Mouse (Mus musculus) A20 (cell line): ENCODE measurements around the gene Wfikkn2.
"Not testable (repeated sequence)": the region's sequence is repeated elsewhere in the genome, so short reads cannot be mapped to it uniquely, and the experiment has no call there.

Experiments used
- DNase-seq: peaks from one replicate; pipeline ENCODE4 v3.0.0-alpha.2; 2011; ENCODE audit warnings: low read depth, low spot score

Gene Wfikkn2

DNA sequence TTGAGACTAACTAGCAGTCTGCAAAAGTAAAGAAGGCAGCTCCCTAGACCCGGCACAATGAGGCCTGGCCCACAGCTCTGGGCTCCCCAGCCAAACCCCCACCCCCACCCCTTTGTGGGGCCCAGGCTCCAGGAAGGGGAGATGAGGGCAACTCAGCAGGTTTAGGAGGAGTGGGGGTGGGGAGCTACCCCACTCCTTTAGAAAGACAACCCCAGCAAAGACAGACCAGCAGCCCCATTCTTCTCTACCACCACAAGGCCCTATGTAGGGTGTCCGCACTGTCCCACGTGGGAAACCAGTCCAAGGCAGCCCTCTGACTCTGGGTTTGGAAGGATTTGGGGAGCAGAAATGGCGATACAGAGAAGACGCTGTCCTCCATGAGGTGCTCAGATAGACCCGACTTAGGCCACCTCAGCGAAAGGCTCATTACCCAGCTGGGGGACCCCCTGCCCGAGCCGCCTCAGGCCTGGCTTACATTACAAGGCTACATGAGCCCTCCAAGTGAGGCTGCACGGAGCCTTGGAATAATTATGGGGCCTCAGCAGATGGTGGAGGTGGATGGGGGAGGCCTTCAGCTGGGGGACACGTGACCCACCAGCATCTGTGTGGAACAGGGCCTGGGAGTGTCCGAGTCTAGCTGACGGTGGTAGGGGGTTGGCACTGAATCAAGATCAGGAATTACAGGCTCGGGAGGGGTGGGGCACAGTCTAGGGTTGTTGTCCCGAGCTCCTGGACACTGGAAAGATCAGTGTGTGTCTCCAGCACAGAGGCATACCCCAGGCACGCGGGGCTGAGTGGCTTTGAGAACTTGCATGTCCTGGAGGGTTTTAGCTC, at the start of gene Wfikkn2:
Wfikkn2 (minus strand) TSS at position 51 of the 834 bp plus-strand sequence.
- no peak for DNase-seq

DNA sequence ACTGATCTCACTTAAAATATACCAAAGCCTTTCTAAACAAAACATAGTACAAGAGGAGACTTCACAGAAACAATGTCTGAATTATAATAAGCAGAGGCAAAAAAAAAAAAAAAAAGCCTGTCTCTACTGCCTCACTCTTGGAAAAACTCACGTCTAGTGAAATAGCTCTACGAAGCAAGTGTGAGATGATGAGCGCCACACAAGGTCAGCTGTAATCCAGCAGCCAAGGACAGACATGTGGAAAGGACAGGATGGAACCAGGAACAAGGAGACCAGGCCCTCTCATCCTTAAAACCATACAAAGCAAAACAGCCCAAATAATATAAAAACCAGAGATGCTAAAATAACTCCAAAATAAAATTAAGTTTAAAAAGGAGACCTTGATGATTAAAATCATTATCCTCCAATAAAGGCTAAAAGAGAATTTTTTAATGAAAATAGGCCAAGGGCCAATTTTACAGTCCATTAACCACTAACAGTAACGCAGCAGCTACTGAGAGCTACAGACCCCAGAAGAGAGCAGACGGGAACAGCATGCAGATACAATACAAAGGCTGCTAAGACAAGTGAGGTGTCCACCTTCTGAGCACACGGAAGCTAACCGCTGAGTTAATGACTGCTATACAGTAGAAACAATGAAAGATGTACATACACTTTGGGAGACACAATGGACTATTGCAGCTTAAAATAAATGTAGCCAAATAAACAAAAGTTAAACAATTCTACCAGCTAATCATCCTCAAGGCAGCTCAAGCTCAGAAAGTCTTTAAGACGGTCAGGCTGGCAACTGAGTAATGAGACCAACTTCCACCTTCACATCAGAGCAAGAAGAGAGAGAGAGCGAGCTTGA, 49.4 kb upstream of the Wfikkn2 start:
- DNase-seq, result no peak

DNA sequence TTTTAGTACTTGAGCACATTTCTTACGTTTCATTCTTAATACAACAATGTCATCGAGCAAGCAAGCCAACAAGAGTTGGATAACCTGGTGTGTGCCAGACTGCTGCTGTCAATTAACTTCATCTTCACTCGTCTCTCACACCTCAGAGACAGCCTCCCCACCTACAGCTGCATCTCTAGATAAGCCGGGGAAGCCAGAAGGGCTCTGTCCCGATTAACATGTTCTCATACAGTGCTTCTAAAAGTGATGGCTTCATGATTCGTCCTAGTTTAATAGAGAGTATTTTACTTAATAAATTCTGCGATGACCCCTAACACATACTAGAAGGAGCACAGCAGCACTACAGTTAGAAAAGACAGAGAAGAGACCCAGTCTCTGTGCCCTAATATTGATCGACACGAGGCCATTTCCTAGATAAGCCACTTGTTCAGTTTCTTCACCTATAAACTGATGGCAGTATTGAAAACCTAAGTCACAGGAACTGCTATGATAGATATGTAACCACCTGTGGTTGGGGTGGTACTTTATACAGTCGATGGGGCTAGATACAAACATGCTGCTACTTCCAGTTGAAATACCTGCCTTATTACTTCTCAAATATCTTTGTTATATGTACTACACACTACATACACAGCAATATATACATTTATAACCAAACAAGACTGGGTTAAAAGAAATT, 44.4 kb upstream of the Wfikkn2 start:
- no peak for DNase-seq

DNA sequence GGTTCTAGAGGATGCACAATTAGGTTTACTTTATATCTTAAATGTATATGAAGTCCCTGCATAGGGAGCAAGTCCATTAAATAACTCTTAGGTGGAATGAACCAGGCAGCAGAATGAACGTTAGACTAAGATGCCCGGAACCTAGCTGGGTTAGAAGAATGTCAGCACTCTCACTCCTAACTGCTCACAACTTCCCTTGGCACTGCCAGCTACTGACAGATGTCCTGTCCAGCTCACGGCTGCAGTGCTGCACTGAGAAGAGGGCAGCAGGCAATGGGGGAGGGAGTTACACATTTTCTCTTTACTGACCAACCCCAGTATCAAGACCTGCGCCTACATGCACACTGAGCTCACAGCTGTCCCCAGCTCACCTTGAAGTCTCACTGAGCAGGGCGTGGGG, 41.3 kb upstream of the Wfikkn2 start:
- no peak for DNase-seq

DNA sequence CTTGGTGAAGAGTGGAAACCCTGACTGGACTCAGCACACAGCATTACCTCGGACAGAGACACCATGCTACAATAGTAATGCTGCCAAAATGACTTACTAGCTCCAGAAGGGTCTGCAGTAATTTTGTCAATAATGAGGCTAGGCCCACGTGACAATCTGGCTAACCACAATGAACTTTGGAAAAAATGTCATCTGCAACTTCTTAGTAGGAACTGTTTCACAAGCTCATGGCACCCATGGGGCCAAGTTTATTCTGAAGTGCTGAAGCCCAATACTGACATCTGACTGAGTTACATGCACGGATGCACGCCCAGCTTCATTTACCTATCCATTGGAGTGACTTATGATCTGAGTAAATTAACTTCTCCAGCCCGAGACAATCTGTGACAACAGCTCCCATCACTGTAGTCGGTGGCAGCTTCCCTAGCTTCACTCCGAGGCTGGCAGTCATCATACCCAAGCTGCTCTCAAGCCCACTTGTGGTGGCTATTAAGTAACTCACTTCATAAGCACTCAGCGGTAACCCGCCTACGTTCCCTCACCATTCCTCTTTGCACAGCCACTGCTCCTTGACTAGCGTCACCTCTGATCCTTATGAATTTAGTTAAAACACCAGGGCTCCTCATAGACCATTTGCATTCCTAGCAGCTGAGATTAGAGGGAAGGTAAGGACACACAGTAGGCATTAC, 40.2 kb upstream of the Wfikkn2 start:
- DNase-seq, result no peak

DNA sequence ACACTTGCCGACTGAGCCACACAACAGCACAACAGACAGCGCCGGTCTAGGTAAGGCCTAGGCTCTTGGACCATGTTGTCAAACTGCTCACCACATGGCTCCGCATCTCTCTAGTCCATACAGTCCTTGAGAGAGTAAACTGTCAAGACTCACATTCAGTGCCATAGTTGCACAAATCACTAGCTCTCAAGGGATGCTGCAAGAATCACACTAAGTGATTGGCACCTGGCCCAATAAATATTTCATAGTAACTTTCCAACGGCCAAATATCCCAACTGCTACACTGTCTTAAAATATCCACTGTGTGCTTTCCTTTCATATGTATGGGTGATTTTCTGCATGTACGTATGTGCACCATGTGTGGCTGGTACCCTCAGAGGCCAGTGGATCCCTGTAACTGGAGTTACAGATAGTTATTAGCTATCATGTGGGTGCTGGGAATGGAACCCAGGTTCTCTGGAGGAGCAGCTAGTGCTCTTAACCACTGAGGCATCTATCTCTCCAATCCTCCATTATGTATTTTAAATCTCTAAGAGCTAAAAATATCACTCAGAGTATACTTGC, 37.8 kb upstream of the Wfikkn2 start:
- DNase-seq, result no peak

DNA sequence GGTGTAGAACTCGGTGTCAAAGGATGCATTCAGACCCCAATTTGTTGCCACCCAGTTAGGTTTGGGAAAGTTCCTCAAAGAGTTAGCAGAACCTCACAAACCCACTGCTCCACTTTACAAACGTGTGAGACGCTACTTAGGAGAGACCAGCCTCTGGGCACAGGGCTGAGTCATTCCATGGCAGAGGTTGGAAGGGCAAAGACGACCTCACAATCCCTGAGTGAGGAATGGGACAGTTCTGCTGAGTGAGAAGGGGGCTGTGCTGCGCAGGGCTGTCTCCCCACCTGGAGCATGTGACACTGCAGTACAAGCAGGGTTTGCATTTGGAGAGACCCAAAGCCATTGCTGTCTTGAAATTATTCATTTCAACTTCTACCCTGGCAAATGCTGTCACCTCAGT, 36.5 kb upstream of the Wfikkn2 start:
- no peak for DNase-seq

DNA sequence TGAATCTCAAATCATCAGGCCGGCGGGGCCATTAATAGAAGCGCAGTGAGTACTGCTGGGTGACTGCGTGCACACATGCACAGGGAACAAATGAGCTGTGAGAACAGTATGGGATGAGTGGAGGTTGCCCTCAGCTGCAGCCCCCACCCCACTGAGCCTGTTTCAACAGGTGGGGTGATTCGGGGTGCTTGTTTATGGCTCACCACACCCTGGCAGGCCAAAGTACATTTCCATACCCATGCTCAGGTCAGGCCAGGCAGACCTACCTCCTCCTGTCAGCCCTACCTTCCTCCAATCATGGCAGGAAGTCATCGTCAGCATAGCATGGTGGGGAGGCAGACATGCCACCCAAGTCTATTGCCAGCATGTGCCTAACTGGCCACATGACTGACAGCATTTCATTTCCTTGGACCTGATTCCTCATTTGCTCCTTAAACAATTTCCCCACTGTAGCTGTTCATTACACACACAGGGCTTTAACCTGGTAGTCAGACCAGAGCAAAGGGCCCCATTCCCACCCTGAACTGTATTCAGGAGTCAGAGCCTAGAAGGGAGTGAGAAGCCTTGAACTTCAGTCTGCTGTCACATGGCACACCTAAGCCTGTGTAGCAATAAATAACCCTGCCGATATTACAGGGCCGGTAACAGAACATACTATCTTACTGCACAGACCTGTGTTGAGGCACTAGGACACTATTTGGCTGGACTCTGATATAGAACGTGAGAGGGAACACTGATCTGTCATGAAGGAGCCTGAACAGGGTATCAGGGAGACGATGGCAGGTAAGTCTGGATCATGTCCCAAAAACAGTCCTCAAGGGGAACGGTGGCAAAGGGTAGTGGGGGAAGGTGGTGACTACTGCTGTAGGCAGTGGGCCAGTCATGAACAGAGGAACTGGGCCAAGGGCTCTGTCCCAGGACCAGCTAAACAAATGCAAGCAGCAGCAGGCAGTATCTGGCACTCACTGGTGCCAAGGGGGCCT, 35.7 kb upstream of the Wfikkn2 start, which contains the start of gene Gm21885:
Gm21885 (plus strand) TSS at position 675 of the 983 bp plus-strand sequence.
- no peak for DNase-seq

DNA sequence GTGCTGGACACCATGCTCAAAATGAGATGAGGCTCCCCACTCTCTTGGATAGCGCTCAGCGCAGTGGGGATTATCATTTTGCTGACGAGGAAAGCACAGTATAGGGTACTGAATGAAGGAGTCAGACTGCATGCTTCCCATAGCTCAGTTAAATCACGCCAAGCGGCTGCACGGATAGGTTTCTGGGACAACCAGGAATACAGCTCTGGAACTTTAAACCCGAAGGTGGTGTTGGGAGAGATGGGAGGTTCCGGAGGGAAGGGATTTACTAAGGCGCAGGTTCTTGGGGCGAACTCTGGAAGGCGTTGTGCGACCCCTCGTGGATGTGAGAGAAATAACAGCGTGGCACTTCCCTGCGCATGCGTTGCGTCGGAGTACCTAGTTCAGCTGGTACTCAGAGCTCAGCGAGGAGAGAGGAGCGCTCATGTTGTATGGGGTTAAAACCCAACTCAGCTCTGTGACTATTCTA, 31.1 kb upstream of the Wfikkn2 start:
- DNase-seq, result peak; percentile 88

DNA sequence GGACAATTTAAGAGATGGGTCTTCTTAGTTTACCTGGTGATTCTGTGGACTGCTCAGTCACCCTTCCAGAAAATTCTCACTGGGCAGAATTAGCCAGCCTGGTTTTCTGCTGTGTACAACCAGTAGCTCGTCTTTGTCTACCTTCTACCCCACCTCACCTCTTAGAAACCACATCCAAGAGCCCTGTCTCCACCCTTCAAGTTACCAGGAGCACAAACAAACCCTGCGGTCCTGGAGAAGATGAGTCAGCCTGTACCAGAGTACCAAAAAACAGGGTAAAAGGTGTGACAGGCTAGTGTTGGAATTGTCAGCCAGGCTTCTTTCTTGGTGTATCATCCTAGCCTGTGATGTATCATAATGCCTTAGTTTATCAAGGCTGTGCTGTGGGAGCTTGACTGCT, 29.9 kb upstream of the Wfikkn2 start:
- no peak for DNase-seq

DNA sequence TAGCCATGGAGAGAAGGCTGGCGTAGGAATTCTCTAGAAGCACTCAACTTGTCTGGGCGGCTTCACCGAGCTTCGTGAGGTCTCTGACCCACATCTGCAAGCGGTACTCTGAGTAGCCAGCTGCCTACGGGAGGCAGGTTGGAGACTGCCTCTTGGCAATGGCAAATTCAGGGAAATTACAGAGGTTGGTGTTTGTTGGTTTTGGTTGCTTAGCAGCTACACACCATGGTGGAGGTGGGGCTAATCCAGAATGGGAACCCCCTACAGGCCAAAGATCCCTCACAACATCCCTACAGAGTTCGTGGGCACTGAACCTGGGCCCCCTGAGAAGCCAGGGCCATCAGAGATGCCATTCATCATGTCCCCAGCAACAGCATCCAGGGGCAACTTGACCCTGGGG, 29.4 kb upstream of the Wfikkn2 start:
- DNase-seq, result no peak

DNA sequence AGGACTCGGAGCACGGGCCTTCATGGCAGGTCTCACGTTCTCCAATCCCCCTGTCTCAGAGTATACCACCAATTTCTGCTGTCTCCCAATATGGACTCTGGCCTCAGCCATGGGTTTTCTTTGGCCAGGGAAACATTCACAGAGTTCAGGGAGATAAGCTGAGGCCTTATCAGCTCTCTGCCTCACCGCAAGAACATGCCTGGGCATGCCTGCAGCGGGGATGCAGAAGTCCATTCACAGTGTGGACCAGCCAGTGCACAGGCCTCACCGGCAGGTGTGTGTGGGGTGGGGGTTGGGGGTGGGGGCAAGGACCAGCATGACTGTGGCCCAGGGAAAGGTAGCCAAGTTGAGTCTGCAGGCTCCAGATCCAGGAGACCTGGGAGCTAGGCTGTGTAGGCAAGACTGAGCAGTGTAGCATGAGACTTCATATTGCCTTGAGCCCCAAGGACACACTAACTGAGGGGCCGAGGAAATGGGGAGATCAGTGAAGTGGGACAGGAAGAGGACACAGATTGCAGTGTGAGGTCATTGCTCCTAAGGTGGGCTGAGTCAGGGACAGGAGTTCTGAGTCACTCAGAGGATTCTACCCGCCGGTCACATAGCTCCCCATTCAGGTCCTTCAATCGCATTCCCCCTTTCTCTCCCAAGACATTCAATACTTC, 28.5 kb upstream of the Wfikkn2 start:
- no peak for DNase-seq

DNA sequence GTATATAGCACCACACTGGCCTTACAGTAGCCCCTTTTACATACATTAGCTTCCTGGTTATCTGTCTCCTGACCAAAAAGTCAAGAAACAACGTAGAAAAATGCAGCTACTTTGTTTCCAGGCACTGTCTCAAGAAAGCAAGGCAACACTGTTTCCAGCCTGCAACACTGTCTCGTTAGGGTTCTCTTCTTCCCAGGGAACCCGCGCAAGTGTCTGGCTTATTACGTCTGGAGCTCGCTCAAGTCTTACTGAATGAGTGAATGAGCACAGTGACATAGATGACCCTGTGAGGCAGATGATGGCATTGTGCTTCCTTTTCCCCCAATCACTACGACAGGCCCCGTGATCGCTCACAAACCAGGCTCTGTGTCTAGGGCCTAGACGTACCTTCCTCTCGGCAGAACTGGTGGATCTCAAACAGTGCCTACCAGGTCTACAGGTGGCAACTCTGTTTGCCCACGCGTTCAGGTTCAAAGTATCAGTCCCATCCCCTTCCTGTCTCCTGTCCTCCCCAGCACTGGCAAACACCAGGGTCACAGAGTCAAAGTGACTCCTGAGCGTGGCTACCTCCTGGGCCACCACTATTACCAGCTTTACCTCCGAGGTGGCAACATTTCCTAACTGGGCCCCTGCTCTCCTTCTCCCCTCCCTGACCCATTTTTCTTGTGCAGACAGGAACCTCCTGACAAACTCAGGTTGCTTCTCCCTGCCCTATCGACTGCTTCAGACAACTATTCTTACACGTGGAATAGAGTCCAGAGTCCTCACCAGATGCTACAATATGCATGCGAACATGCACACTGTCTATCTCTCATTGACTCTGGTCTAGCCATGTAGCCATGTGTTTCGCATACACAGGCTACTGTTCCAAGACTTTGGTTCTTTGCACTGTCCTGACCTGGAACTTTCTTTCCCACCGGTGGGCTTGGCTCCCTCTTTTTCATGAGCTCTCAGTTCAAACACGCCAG, 27.4 kb upstream of the Wfikkn2 start:
- no peak for DNase-seq

DNA sequence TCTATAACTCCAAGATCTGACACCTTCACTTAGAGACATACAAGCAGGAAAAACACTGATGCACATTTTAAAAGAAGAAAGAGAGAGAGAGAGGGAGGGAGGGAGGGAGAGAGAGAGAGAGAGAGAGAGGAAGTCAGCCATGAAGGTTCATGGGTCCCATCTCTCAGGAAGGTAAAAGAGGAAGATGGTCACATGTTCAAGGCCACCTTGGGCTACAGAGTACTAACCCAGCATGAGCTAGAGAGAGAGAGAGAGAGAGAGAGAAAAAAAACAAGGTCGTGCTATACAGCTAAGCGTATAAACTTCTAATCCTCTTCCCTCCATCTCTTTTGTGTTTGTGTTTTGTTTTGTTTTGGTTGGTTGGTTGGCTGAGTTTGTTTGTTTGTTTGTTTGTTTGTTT, 25.2 kb upstream of the Wfikkn2 start:
- no peak for DNase-seq

DNA sequence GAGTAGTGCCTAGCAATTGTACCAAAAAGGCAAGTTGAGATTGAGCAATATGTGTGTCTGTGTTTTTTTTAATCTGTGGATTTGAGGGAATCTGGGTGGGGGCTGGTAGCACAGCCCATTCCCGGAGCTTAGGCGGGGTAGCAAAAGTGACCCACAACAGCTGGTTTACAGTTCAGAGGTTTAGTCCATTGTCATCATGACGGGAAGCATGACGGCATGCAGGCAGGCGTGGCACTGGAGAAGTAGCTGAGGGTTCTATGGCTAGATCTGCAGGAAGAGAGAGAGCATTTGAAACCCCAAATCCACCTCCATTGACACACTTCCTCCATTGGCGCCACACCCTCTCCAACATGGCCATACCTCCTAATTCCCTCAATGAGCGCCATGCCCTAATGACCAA, 24.1 kb upstream of the Wfikkn2 start:
- DNase-seq, result no peak

DNA sequence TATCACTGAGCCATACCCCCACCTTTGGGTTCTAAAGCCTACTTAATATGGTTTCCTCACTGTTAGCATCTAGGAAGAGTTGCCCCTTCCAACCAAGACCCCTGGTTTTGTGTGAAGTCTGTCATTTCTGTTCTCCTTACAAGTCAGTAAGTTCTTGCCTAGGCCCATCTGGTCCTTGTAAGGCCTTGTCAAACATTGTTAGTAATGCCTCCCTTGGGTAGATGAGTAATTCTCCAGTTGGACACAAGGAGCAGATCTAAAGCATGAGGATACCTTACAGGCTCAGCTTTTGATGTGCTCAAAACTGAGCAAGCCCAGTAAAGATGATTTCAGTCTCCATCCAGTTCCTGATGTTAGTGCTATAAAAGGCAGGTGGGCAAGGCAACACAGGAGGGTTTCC, 23.0 kb upstream of the Wfikkn2 start:
- DNase-seq, result no peak

DNA sequence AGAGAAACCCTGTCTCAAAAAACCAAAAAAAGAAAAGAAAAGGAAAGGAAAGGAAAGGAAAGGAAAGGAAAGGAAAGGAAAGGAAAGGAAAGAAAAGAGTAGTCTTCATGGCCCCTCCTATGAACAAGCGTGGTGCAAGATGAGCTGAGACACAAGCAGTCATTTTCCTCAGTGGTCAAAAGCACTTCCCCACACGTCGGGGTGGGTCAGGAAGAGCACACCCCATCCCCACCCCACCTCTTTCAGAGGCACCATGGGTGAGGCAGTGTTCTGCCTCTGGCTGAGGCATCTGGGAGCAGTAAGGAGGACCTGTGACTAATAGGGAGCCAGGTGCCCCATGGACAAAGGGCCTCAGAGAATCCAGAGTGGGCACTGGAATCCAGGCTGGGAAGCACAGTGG, 20.4 kb upstream of the Wfikkn2 start:
- not testable (repeated sequence) for DNase-seq

DNA sequence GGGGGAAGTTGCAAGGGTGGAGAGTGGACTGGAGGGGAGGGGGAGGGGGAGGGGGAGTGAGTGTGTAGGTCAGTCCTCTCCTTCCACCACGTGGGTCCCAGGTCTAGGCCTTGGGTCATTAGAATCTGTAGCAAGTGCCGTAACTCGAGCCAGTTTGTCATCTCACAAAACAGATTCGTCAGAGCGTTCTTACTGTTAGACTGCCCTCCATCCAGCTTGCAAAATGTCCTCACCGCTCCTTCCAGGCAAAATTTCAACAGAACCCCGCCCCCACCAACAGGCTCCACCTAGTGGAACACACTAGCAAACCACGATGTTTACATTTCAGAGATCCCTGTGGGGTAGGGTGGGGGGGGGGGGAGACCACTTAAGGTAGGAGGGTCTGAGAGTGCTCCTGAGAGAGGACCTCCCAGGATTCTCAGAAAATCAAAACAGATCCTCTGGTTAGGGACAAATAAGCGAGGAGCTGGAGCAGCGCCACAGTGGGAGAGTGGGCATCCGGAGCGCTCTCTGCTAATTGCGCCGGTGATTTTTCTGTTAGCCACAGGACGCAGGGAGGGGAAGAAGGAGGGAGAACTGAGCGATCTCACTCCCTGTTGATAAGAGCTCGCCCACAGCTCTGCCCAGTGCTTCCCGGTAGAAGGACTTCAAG, 19.5 kb upstream of the Wfikkn2 start:
- DNase-seq, result no peak
